Mouse (Mus musculus): ENCODE results near the gene Tdrkh.

- TF ChIP-seq CTCF (IDR thresholded peaks at IDR 0.05; ENCODE audit: low read depth, low read length) (no peak), POLR2A (IDR thresholded peaks at IDR 0.05; ENCODE audit: borderline replicate concordance, low read depth, low read length) (no peak)
Measured at GRCm38 (mm10) chr3:94391001-94391400, 22.1 kb upstream of the Tdrkh start.
